Mouse (Mus musculus) embryo, embryonic 10.5 days (tissue): ENCODE results near the gene Id2.

Source experiments
- DNase-seq: peaks from one replicate; pipeline ENCODE4 v3.0.0-alpha.2; 2015; ENCODE audit warnings: low spot score

Id2 gene

GRCm38 (mm10) chr12:25097052-25097209 is at the start of gene Id2:
TSS of gene Id2 (minus strand) at chr12:25097140.
- no peak for DNase-seq

- DNase-seq: no peak
Measured at GRCm38 (mm10) chr12:25145344-25145698, 48.4 kb upstream of the Id2 start.

- DNase-seq: no peak
Measured at GRCm38 (mm10) chr12:25144591-25145343, 47.8 kb upstream of the Id2 start.

- DNase-seq: no peak
Measured at GRCm38 (mm10) chr12:25143492-25143891, 46.6 kb upstream of the Id2 start.

- DNase-seq: no peak
Measured at GRCm38 (mm10) chr12:25142251-25142650, 45.3 kb upstream of the Id2 start.

GRCm38 (mm10) chr12:25141311-25141710 is 44.4 kb upstream of the Id2 start:
- DNase-seq: no peak

GRCm38 (mm10) chr12:25140115-25140514 is 43.2 kb upstream of the Id2 start:
- no peak for DNase-seq

GRCm38 (mm10) chr12:25138616-25139015 is 41.7 kb upstream of the Id2 start:
- DNase-seq: no peak

- no peak for DNase-seq
Measured at GRCm38 (mm10) chr12:25132046-25132445, 35.1 kb upstream of the Id2 start.

- no peak for DNase-seq
Measured at GRCm38 (mm10) chr12:25127629-25128028, 30.7 kb upstream of the Id2 start.

- peak; percentile 39 for DNase-seq
Measured at GRCm38 (mm10) chr12:25126228-25126627, 29.3 kb upstream of the Id2 start.

- DNase-seq: peak; percentile 56
Measured at GRCm38 (mm10) chr12:25125239-25125776, 28.4 kb upstream of the Id2 start.

GRCm38 (mm10) chr12:25124431-25125238 is 27.7 kb upstream of the Id2 start:
- DNase-seq: peak; percentile 92

- no peak for DNase-seq
Measured at GRCm38 (mm10) chr12:25120753-25121152, 23.8 kb upstream of the Id2 start.

GRCm38 (mm10) chr12:25119278-25119677 is 22.3 kb upstream of the Id2 start:
- DNase-seq: peak; percentile 31

GRCm38 (mm10) chr12:25117856-25118511 is 21.0 kb upstream of the Id2 start:
- DNase-seq: no peak

- no peak for DNase-seq
Measured at GRCm38 (mm10) chr12:25116126-25116525, 19.2 kb upstream of the Id2 start.

GRCm38 (mm10) chr12:25114426-25114825 is 17.5 kb upstream of the Id2 start:
- DNase-seq: no peak

- no peak for DNase-seq
Measured at GRCm38 (mm10) chr12:25113357-25113756, 16.4 kb upstream of the Id2 start.

GRCm38 (mm10) chr12:25112806-25113205 is 15.9 kb upstream of the Id2 start:
- DNase-seq: no peak

GRCm38 (mm10) chr12:25110682-25111078 is 13.7 kb upstream of the Id2 start:
- no peak for DNase-seq

- no peak for DNase-seq
Measured at GRCm38 (mm10) chr12:25109971-25110681, 13.2 kb upstream of the Id2 start.
